Mouse (Mus musculus) monocyte, adult 5-6 weeks (primary cell): Measurements from ENCODE around the gene Yrdc. TPM values are rescaled to one million over a fixed set of nuclear protein-coding genes. Genes with fewer than 3 reads are reported as not detected.

Source experiments
- ATAC-seq: fragments of 153-309, 156-312 bp; replicated peaks from 2 replicates; pipeline ENCODE4 v1.8.0; 2017; ENCODE audit warnings: mild to moderate bottlenecking; ENCODE audit not compliant: low TSS enrichment, insufficient number of reproducible peaks, severe bottlenecking, poor library complexity, low FRiP score
- total RNA-seq: library from RNA; stranded (forward); fragments of 200-1000, 200-491, 200-594 nt; gene quantifications from 3 replicates; pipeline ENCODE4 v1.2.3, GENCODE M21; 2017

Yrdc gene
- total RNA-seq, 1 experiment from 2014 or later, result 39.6 TPM

GRCm38 (mm10) chr4:124898428-124898827 lies 47.9 kb downstream of the Yrdc start:
- ATAC-seq, result no peak

- ATAC-seq, result no peak
Observed at GRCm38 (mm10) chr4:124899906-124900305, 49.4 kb downstream of the Yrdc start.

Other genes with a start within 250 kb of the Yrdc start
- not detected in 3 replicates for gene 3100002H09Rik, start 239.9 kb upstream of the Yrdc start, total RNA-seq
- gene Pou3f1, start 193.9 kb upstream of the Yrdc start, total RNA-seq, result not detected in 3 replicates
- gene Utp11, start 157.1 kb upstream of the Yrdc start, total RNA-seq, result 28.4 to 46.7 TPM (median 36.0 TPM) in 3 replicates
- gene Fhl3, start 150.0 kb upstream of the Yrdc start, total RNA-seq, result 0.76 to 5.1 TPM in 2 of 3 replicates, not detected in the other
- gene Sf3a3, start 135.9 kb upstream of the Yrdc start, total RNA-seq, result 67.5 to 99.3 TPM (median 98.8 TPM) in 3 replicates
- gene Inpp5b, start 108.8 kb upstream of the Yrdc start, total RNA-seq, result 30.2 to 90.4 TPM (median 33.8 TPM) in 3 replicates
- gene Mtf1, start 48.6 kb upstream of the Yrdc start, total RNA-seq, result 33.8 to 50.2 TPM (median 34.0 TPM) in 3 replicates
- 5.5 to 6.7 TPM (median 6.5 TPM) in 3 replicates for gene 1110065P20Rik, start 517 bp downstream of the Yrdc start, total RNA-seq
- gene Maneal, start 11.5 kb downstream of the Yrdc start, total RNA-seq, result 0.53 to 0.76 TPM in 2 of 3 replicates, not detected in the other
- not detected in 3 replicates for gene Epha10, start 30.2 kb downstream of the Yrdc start, total RNA-seq
- 13.3 to 21.1 TPM (median 17.5 TPM) in 3 replicates for gene 9930104L06Rik, start 86.4 kb downstream of the Yrdc start, total RNA-seq
- gene Cdca8, start 88.6 kb downstream of the Yrdc start, total RNA-seq, result 1.3 to 2.7 TPM (median 2.0 TPM) in 3 replicates
- not detected in 3 replicates for gene Rspo1, start 135.8 kb downstream of the Yrdc start, total RNA-seq
- 115 to 144 TPM (median 122 TPM) in 3 replicates for gene Gnl2, start 165.9 kb downstream of the Yrdc start, total RNA-seq
- gene Dnali1, start 215.0 kb downstream of the Yrdc start, total RNA-seq, result 0.43 TPM in 1 of 3 replicates, not detected in the others
- 26.6 to 40.5 TPM (median 35.0 TPM) in 3 replicates for gene Snip1, start 216.0 kb downstream of the Yrdc start, total RNA-seq
- gene Meaf6, start 234.5 kb downstream of the Yrdc start, total RNA-seq, result 17.3 to 37.0 TPM (median 34.6 TPM) in 3 replicates